8 mouse cellular contexts compared by ENCODE assay signal in the genomic region with DNA sequence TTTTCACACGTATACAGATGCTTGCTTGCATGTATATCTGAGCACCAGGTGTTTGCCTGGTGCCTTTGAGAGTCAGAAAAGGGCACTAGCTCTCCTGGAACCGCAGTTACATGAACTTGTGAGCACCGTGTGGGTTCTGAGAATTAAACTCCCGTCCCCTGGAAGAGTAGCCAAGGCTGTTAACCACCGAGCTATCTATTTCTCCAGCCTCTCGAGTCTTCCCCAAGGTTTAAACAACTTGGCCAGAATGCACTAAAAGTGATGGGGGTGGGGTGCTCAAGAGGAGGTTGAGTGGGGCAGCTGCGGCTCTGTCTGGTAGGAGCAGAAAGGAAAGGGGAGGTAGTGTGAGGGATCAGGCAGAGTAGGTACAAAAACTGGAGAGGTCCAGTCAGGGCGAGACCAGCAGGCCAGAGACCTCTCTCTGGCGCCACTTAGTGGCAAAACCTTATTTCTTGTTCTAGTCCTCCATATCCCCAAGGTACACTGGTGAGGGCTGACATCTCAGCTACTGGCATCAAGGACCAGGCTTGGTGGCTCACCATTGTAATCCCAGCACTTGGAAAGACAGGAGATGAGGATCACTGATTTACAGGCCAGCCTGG. TPM values are rescaled to one million over a fixed set of nuclear protein-coding genes. Genes with fewer than 3 reads are reported as not detected.
DNase-seq lines count a peak whose midpoint lies in the region; ATAC-seq lines count a peak whose summit lies in the region.

No protein-coding gene starts in this region.

- peak; percentile 65 for ATAC-seq in megakaryocyte, adult 5-6 weeks (ENCODE audit: poor library complexity, severe bottlenecking)

- DNase-seq in urinary bladder, adult 18-20 months (ENCODE audit: low spot score in 2 of 2): peak; percentile 62 to 71
- DNase-seq in urinary bladder, adult 2 months (ENCODE audit: low spot score): no peak
- DNase-seq in cerebellum, postnatal 25 days: peak; percentile 72 to 86
- DNase-seq in gastrocnemius, adult 18-20 months (ENCODE audit: low spot score): peak; percentile 92
- peak; percentile 56 for DNase-seq in hindlimb bud, embryonic 11.5 days (ENCODE audit: extremely low spot score, low read depth, low spot score)
- DNase-seq in left cerebral cortex, adult 8-10 months (ENCODE audit: low spot score in 2 of 2): peak; percentile 35 to 60
- peak; percentile 86 to 91 for DNase-seq in spleen, postnatal 36 days (ENCODE audit: low spot score in 2 of 2)

RNA-seq across cellular contexts. Expression of gene Actb, which starts 25.6 kb away (rescaled TPM):
- polyA plus RNA-seq in urinary bladder, adult 2 months (2012; rRNA removed): 5,740 and 7,458 TPM in 2 replicates
- total RNA-seq in gastrocnemius, adult 18-20 months (2021): 100 to 1,000 TPM; 452 to 583 TPM
- 1,000 to 10,000 TPM; 2,552 to 2,721 (median 2,651) TPM for total RNA-seq in left cerebral cortex, adult 8-10 months (2022)
- total RNA-seq in megakaryocyte, adult 5-6 weeks (2015): 15,428 and 15,938 TPM in 2 replicates
- 7,091 and 10,908 TPM in 2 replicates for total RNA-seq in megakaryocyte, adult 5-6 weeks (2017)

RNA-seq across cellular contexts. Expression of gene Fscn1, which starts 28.0 kb away (rescaled TPM):
- 63.4 and 69.0 TPM in 2 replicates for polyA plus RNA-seq in urinary bladder, adult 2 months (2012; rRNA removed)
- total RNA-seq in gastrocnemius, adult 18-20 months (2021): 1 to 10 TPM; 3.7 to 8.5 TPM
- total RNA-seq in left cerebral cortex, adult 8-10 months (2022): 100 to 1,000 TPM; 218 to 276 (median 259) TPM
- not detected in 2 replicates for total RNA-seq in megakaryocyte, adult 5-6 weeks (2015)
- total RNA-seq in megakaryocyte, adult 5-6 weeks (2017): 0.08 and 0.11 TPM in 2 replicates

RNA-seq across cellular contexts. Expression of gene Fbxl18, which starts 37.0 kb away (rescaled TPM):
- 7.0 and 8.4 TPM in 2 replicates for polyA plus RNA-seq in urinary bladder, adult 2 months (2012; rRNA removed)
- 1 to 10 TPM; 4.9 to 5.9 TPM for total RNA-seq in gastrocnemius, adult 18-20 months (2021)
- total RNA-seq in left cerebral cortex, adult 8-10 months (2022): 10 to 100 TPM; 28.8 to 30.9 (median 29.6) TPM
- total RNA-seq in megakaryocyte, adult 5-6 weeks (2015): 1.7 and 3.0 TPM in 2 replicates
- total RNA-seq in megakaryocyte, adult 5-6 weeks (2017): 2.6 and 2.7 TPM in 2 replicates

Comparison
In these comparisons a context has a peak if more than half of its experiments do, and no peak if none do; other contexts are left out.
1. RNA of gene Actb, which starts 25.6 kb away (total RNA-seq): 7,091 to 15,938 TPM in megakaryocyte, adult 5-6 weeks and 2,552 to 2,721 TPM in left cerebral cortex, adult 8-10 months; 452 to 583 TPM in gastrocnemius, adult 18-20 months; every median in the first group is over 4 times any median in the second.
2. RNA of gene Fscn1, which starts 28.0 kb away (total RNA-seq): 218 to 276 TPM in left cerebral cortex, adult 8-10 months; 3.7 to 8.5 TPM in gastrocnemius, adult 18-20 months and 0.08 to 0.11 TPM in megakaryocyte, adult 5-6 weeks; every median in the first group is over 10 times any median in the second.
3. RNA of gene Fbxl18, which starts 37.0 kb away (total RNA-seq): 28.8 to 30.9 TPM in left cerebral cortex, adult 8-10 months; 4.9 to 5.9 TPM in gastrocnemius, adult 18-20 months and 1.7 to 3.0 TPM in megakaryocyte, adult 5-6 weeks; every median in the first group is over 4 times any median in the second.